Comparison of ENCODE assay signal across 8 mouse cellular contexts in genomic region chr5:146794853-146795252, GRCm38 (mm10). TPM values are rescaled to one million over a fixed set of nuclear protein-coding genes. Genes with fewer than 3 reads are reported as not detected.
DNase-seq lines count a peak whose midpoint lies in the region; ATAC-seq and TF ChIP-seq lines count a peak whose summit lies in the region.

TSS of gene Usp12 (minus strand) at chr5:146795006.

- TF ChIP-seq EP300 in MEL (IDR thresholded peaks at IDR 0.05; ENCODE audit: low read depth in 1 of 2, low read length in 2 of 2), result no peak

- ATAC-seq in hematopoietic stem cell, adult 5-6 weeks (replicated peaks in 1 of 2; ENCODE audit: insufficient read depth in 1 of 2, low FRiP score in 2 of 2, low TSS enrichment in 1 of 2, low read depth in 1 of 2, poor library complexity in 2 of 2, severe bottlenecking in 2 of 2), result peak; percentile 84 to 87
- peak; percentile 99 for ATAC-seq in lung, embryonic 16.5 days (ENCODE audit: low read depth)

- H3K27me3 ChIP-seq in MEL (ENCODE audit: control insufficient read depth in 1 of 2, insufficient read depth in 2 of 2, low read length in 2 of 2), result no peaks in the 10 kb centered on the region
- H3K27me3 ChIP-seq in cerebellum, adult 2 months (ENCODE audit: control insufficient read depth, insufficient read depth, low read length), result no peaks in the 10 kb centered on the region
- H3K27me3 ChIP-seq in lung, embryonic 16.5 days (ENCODE audit: control insufficient read depth, insufficient read depth, low read depth, low read length), result no peaks in the 10 kb centered on the region

- TF ChIP-seq POLR2A in MEL (IDR thresholded peaks at IDR 0.05; ENCODE audit: control insufficient read depth in 1 of 2, insufficient read depth in 1 of 2, low read depth in 1 of 2, low read length in 2 of 2, poor library complexity in 1 of 2), result peak in 1 of 2 experiments; percentile 60; a peak in 1 of 4 replicates
- no peak for TF ChIP-seq POLR2A in cerebellum, adult 2 months (IDR thresholded peaks at IDR 0.05; ENCODE audit: borderline replicate concordance, insufficient read depth, low read length)

- H3K4me3 ChIP-seq in MEL (ENCODE audit: control insufficient read depth in 1 of 2, insufficient read depth in 1 of 2, low read depth in 2 of 2, low read length in 2 of 2), result peak within 1 kb of the TSS; percentile 84 to 93
- peak within 1 kb of the TSS; percentile 60 for H3K4me3 ChIP-seq in cerebellum, adult 2 months (replicated peaks; ENCODE audit: insufficient read depth, low read depth, low read length)
- peak within 1 kb of the TSS; percentile 82 for H3K4me3 ChIP-seq in lung, embryonic 16.5 days (ENCODE audit: low read length)

- H3K9ac ChIP-seq in MEL (ENCODE audit: control insufficient read depth, low read depth, low read length, poor library complexity, severe bottlenecking), result peak within 1 kb of the TSS; percentile 88
- peak within 1 kb of the TSS; percentile 92 for H3K9ac ChIP-seq in lung, embryonic 16.5 days (ENCODE audit: low read length)

- peaks cover 0 to 7% of the 10 kb centered on the region in 2 experiments; a peak in 2 of 4 replicates for H3K36me3 ChIP-seq in MEL (ENCODE audit: control insufficient read depth in 1 of 2, insufficient read depth in 2 of 2, low read length in 2 of 2)
- no peaks in the 10 kb centered on the region for H3K36me3 ChIP-seq in lung, embryonic 16.5 days (ENCODE audit: control insufficient read depth, insufficient read depth, low read length)

- no peak for TF ChIP-seq RAD21 in MEL (IDR thresholded peaks at IDR 0.05; ENCODE audit: low read depth, low read length)

- peak within 1 kb of the TSS; percentile 33 for H3K27ac ChIP-seq in MEL (ENCODE audit: control insufficient read depth, low read depth, low read length)
- peak within 1 kb of the TSS; percentile 67 for H3K27ac ChIP-seq in cerebellum, adult 2 months (ENCODE audit: insufficient read depth, low read length)
- peak within 1 kb of the TSS; percentile 91 for H3K27ac ChIP-seq in lung, embryonic 16.5 days (ENCODE audit: low read length)

- no peak for TF ChIP-seq CTCF in MEL (IDR thresholded peaks at IDR 0.05 in 2 of 3, conservative IDR thresholded peaks at IDR 0.05 in 1 of 3; ENCODE audit: control insufficient read depth in 1 of 3, insufficient read depth in 1 of 3, low read depth in 2 of 3, low read length in 3 of 3, poor library complexity in 1 of 3, severe bottlenecking in 1 of 3)
- no peak for TF ChIP-seq CTCF in cerebellum, adult 2 months (IDR thresholded peaks at IDR 0.05; ENCODE audit: borderline replicate concordance, insufficient read depth, low read depth, low read length)

- WGBS in cerebellum, adult 2 months, result 2% methylated on average over 22 of the region's 51 CpGs
- WGBS in lung, embryonic 16.5 days, result 0% methylated on average over 32 of the region's 51 CpGs

- peaks cover 4 to 21% of the 10 kb centered on the region in 2 experiments for H3K4me1 ChIP-seq in MEL (ENCODE audit: control insufficient read depth in 1 of 2, insufficient read depth in 2 of 2, low read length in 2 of 2)
- H3K4me1 ChIP-seq in cerebellum, adult 2 months (ENCODE audit: control insufficient read depth, insufficient read depth, low read length), result peaks cover 23% of the 10 kb centered on the region; the same call in 1 of the 2 replicates
- H3K4me1 ChIP-seq in lung, embryonic 16.5 days (replicated peaks; ENCODE audit: control insufficient read depth, insufficient read depth, low read length), result peaks cover 29% of the 10 kb centered on the region

- H3K9me3 ChIP-seq in MEL (replicated peaks; ENCODE audit: insufficient read depth, low read length), result no peaks in the 10 kb centered on the region
- no peaks in the 10 kb centered on the region for H3K9me3 ChIP-seq in lung, embryonic 16.5 days (ENCODE audit: control insufficient read depth, low read length)

- peak within 1 kb of the TSS; percentile 85 for H3K4me2 ChIP-seq in lung, embryonic 16.5 days (ENCODE audit: low read depth, low read length)

- peak; percentile 98 for DNase-seq in MEL (ENCODE audit: low read depth, low spot score)
- DNase-seq in cerebellum, adult 2 months, result peak; percentile 98 to 99
- peak; percentile 95 for DNase-seq in forelimb bud, embryonic 11.5 days (ENCODE audit: low read depth, low spot score)
- DNase-seq in layer of hippocampus, adult 9-10 months (ENCODE audit: low spot score), result peak; percentile 86
- peak; percentile 97 for DNase-seq in ovary, postnatal 10 days (ENCODE audit: low spot score)
- peak; percentile 97 to 99 for DNase-seq in thymus, postnatal 10 days (ENCODE audit: low spot score in 2 of 2)

- peaks cover 38% of the 10 kb centered on the region for H3K79me2 ChIP-seq in MEL (ENCODE audit: control insufficient read depth, insufficient read depth, low read length, poor library complexity)

TF ChIP-seq in MEL, 35 proteins besides CTCF, POLR2A, EP300 and RAD21:
- no peak for TF ChIP-seq CHD1 (IDR thresholded peaks at IDR 0.05; ENCODE audit: low read depth, low read length)
- peak; percentile 57; the same call in 1 of the 2 replicates for TF ChIP-seq MYC (IDR thresholded peaks at IDR 0.05; ENCODE audit: low read depth, low read length)
- TF ChIP-seq E2F4 (IDR thresholded peaks at IDR 0.05; ENCODE audit: borderline replicate concordance, low read depth, low read length), result no peak
- TF ChIP-seq ZC3H11A (IDR thresholded peaks at IDR 0.05; ENCODE audit: low read depth, low read length), result no peak
- TF ChIP-seq NELFE (IDR thresholded peaks at IDR 0.05; ENCODE audit: low read depth, low read length), result 0 out of 2 replicates have a peak, but pooled peaks have one; percentile 7
- TF ChIP-seq MXI1 (IDR thresholded peaks at IDR 0.05; ENCODE audit: low read depth, low read length), result peak; percentile 50
- no peak for TF ChIP-seq ZNF384 (IDR thresholded peaks at IDR 0.05; ENCODE audit: low read depth, low read length)
- TF ChIP-seq TCF12 (IDR thresholded peaks at IDR 0.05; ENCODE audit: low read depth, low read length), result peak; percentile 65
- TF ChIP-seq UBTF (IDR thresholded peaks at IDR 0.05; ENCODE audit: borderline replicate concordance, insufficient read depth, low read depth, low read length), result peak; percentile 92
- peak; percentile 60; the same call in 1 of the 2 replicates for TF ChIP-seq MAX (IDR thresholded peaks at IDR 0.05; ENCODE audit: low read length)
- TF ChIP-seq MAZ (IDR thresholded peaks at IDR 0.05; ENCODE audit: low read depth, low read length), result peak; percentile 100
- no peak for TF ChIP-seq POLR2AphosphoS5 (IDR thresholded peaks at IDR 0.05; ENCODE audit: borderline replicate concordance, low read depth, low read length)
- peak; percentile 77 for TF ChIP-seq ELF1 (IDR thresholded peaks at IDR 0.05; ENCODE audit: low read depth, low read length)
- TF ChIP-seq MAFK (IDR thresholded peaks at IDR 0.05; ENCODE audit: borderline replicate concordance, low read depth, low read length), result no peak
- no peak for TF ChIP-seq SMC3 (IDR thresholded peaks at IDR 0.05; ENCODE audit: low read depth, low read length)
- TF ChIP-seq ZKSCAN1 (IDR thresholded peaks at IDR 0.05; ENCODE audit: low read depth, low read length), result no peak
- TF ChIP-seq KAT2A (conservative IDR thresholded peaks at IDR 0.05; ENCODE audit: low read depth, low read length), result no peak
- TF ChIP-seq TBP (IDR thresholded peaks at IDR 0.05; ENCODE audit: low read depth, low read length), result peak; percentile 65
- TF ChIP-seq RCOR1 (IDR thresholded peaks at IDR 0.05; ENCODE audit: low read depth, low read length), result no peak
- peak; percentile 10; the same call in 1 of the 2 replicates for TF ChIP-seq ETS1 (IDR thresholded peaks at IDR 0.05; ENCODE audit: low read depth, low read length)
- no peak for TF ChIP-seq USF2 (IDR thresholded peaks at IDR 0.05; ENCODE audit: borderline replicate concordance in 1 of 2, insufficient read depth in 1 of 2, low read depth in 1 of 2, low read length in 2 of 2)
- TF ChIP-seq NRF1 (IDR thresholded peaks at IDR 0.05; ENCODE audit: insufficient read depth, low read depth, low read length, poor library complexity, severe bottlenecking), result peak; percentile 75
- peak; percentile 40; the same call in 1 of the 2 replicates for TF ChIP-seq USF1 (IDR thresholded peaks at IDR 0.05; ENCODE audit: low read depth, low read length)
- TF ChIP-seq HCFC1 (IDR thresholded peaks at IDR 0.05; ENCODE audit: low read depth, low read length), result peak; percentile 79
- TF ChIP-seq BHLHE40 (IDR thresholded peaks at IDR 0.05; ENCODE audit: borderline replicate concordance, low read depth, low read length), result peak; percentile 82; the same call in 1 of the 2 replicates
- peak; percentile 91 for TF ChIP-seq SIN3A (IDR thresholded peaks at IDR 0.05; ENCODE audit: low read length)

RNA-seq across cellular contexts. Expression of gene Usp12, which starts in this region (rescaled TPM):
- total RNA-seq in MEL (2012; rRNA removed), result 22.0 and 24.5 TPM in 2 replicates
- 10 to 100 TPM in 1 of 2 experiments, not detected in 1; 24.5 TPM for polyA plus RNA-seq in MEL (2012; ENCODE audit: insufficient read depth in 1 of 2, insufficient read length in 2 of 2, low read depth in 1 of 2, low replicate concordance in 2 of 2, missing spikeins in 1 of 2)
- 26.5 and 27.0 TPM in 2 replicates for polyA plus RNA-seq in cerebellum, adult 2 months (2012; rRNA removed)
- 47.4 and 48.2 TPM in 2 replicates for total RNA-seq in hematopoietic stem cell, adult 5-6 weeks (2017)
- polyA plus RNA-seq in lung, embryonic 16.5 days (2015; fragmentation: Nextera tagmentation; extraction: Ambion mirVana), result 17.0 and 17.2 TPM in 2 replicates

Comparison
In these comparisons a context has a peak if more than half of its experiments do, and no peak if none do; other contexts are left out.
1. Peak in every context shown above with its lines: DNase-seq, ATAC-seq, H3K4me3 ChIP-seq and H3K27ac ChIP-seq.
2. H3K27ac ChIP-seq: peak in every context shown above with its lines; median percentile 91 in lung, embryonic 16.5 days; 67 in cerebellum, adult 2 months; 33 in MEL.